Mouse (Mus musculus) activated CD4-positive, CD25-positive, alpha-beta regulatory T cell, adult 4 months (primary cell): Measurements from ENCODE around the gene Prlr. TPM values are rescaled to one million over a fixed set of nuclear protein-coding genes. Genes with fewer than 3 reads are reported as not detected.

Source experiments
- ATAC-seq: one replicate; pipeline ENCODE4 v1.8.0; 2017
- polyA plus RNA-seq, 2 experiments: library from polyadenylated mRNA; unstranded; fragments of 100-300 nt; shearing (Covaris generic); gene quantifications; one replicate each; pipeline ENCODE4 v1.2.1; 2017

Prlr gene
- polyA plus RNA-seq, 2 experiments from 2014 or later: 0.16 to 0.38 TPM

DNA sequence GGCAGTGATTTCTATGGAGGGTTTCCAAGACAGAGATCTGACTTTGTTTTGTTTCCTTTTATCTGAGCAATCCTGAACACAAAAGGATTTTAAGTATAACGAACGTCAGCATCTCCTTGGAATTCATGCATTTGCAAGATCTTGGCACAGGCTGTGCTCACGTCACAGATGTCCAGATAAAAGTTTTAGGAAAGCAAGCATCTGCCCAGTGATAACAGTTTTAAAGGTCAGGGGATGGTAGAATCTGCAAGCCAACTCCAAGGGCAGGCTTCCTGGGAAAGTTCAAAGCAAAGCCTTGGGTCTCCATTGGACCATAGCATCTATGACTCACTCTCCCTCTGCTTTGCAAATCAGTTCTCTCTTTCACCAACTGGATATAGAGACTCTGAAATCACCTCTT, 153.6 kb downstream of the Prlr start:
- ATAC-seq: no peak

GRCm38 (mm10) chr15:10332566-10332965, 155.5 kb downstream of the Prlr start:
- ATAC-seq: no peak

DNA sequence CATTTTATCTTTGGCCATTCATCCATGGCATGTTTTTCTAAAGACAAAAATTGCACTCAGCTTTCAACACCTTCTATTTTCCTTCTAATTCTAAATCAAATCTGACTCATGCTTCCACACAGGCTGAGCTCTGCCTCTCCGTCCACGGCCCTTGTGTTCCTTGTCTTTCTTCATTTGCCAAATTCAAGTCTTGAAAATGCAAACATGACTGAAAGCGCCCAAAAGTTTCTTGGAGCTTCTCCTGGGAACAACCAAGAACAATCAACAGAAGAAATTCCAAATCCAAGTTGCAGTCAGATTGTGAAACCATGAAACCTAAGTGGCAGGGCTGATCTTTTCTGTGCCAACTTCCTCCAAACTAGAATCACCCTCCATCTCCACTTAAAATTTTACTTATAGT, 161.6 kb downstream of the Prlr start:
- ATAC-seq: no peak

- ATAC-seq: no peak
These were observed 170.0 kb downstream of the Prlr start for GRCm38 (mm10) chr15:10347044-10347443.

DNA sequence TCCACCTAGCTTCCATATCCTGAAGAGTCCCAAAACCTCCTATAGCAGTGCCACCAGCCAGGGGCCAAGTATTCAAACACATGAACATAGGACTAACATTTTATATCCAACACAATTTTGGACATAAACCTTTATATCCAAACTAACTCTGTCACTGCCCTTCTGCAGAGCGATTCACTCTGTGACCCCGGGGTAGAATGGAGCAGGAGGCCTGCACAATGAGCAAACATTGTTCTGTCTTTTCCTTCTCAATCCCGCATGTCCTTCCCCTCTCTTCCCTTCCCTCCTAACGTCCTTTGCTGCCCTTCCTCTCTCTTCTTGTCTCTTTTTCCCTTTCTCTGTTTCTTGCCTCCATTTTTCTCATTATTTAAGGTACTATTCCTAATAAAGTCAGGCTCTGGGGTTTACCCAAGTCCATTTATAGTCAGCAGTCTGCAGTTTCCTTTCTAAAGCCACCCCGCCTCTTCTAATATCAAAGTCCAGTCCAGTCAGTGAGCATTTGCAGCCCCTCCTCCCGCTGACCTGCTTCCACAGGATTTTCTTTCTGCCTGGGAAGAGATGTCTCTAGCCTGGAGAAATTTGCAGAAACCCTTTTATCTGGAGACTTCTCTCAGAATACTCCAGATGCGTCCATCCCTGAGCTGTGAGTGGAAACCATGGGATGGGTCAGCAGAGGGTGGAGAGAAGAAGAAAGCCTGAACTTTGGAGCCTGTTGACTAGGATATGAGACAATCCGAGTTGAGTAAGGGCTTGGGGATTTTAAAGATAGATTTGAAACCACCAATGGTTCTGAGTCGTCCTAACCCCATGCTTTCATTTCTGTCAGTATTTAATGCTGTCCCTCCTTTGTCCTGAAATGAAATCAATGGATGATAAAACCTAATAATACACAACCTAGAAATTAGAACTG, 181.3 kb downstream of the Prlr start, which contains the start of gene Agxt2:
TSS of gene Agxt2 (plus strand) at position 494 of the 910 bp plus-strand sequence.
- ATAC-seq: no peak

- no peak for ATAC-seq
These were observed 189.3 kb downstream of the Prlr start for GRCm38 (mm10) chr15:10366331-10366730.

- ATAC-seq: no peak
These were observed 198.4 kb downstream of the Prlr start for GRCm38 (mm10) chr15:10375404-10375803.

DNA sequence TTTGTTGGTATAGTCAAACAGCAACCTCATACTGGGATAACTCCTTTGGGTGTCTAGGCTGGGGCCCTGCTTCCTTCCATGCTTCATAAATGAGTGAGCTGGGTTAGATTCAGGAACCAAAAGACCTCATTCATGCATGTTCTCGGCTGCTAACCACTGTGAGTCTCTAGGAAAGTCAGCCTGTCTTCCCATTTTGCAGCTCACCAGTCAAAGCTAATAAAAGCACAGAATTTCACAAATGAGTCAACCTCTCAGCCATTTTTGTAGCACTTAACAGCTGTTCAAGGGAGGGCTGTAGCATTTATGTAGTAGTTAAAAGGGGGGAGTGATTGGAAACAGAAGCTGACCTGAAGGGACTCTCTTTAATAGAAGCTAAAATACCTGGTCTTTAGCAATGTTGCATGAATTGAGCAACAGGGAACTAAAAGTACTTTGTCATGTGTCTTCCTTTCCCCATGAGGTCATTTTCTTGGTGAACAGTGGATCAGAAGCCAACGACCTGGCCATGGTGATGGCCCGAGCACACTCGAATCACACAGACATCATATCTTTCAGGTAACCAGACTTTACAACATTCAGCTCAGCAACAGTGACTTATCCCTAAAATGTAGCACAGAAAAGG, 201.4 kb downstream of the Prlr start:
- ATAC-seq: no peak

DNA sequence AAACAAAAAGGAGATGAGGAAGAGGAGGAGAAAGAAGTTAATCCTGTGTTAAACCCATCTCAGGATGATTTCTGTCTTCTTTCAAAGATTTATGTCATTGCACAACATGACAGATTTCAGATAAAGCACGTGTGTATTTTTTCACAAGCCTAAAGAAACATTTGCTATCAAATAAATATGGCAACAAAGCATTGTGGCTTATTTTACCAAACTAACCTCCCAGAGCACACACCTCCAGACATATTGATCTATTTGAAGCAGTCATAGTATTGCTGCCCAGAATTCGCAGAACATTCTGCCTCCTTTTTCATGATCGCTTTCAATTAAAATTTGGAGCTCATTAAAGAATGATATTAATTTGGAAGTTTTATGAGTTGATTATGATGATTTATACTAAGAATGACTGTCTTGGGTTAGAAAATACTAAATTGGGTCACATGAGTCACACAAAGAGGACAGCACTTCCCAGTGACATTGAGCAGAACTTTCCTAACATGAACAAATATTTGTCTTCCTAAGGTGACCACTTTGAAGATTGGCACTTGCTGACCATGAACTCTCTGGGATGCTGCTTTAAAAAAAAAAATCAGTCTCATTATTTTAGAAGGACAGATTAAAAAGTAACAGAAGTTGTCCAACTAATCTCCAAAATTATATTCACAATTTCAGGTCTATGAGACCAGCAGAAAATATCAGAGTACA, 202.9 kb downstream of the Prlr start:
- no peak for ATAC-seq

GRCm38 (mm10) chr15:10387263-10387662, 210.2 kb downstream of the Prlr start:
- ATAC-seq: no peak

Other genes starting within 250 kb of the Prlr start
- gene Gm21973, start 148.1 kb downstream of the Prlr start, polyA plus RNA-seq: not detected
- gene Agxt2, start 181.3 kb downstream of the Prlr start, polyA plus RNA-seq: not detected